Mouse (Mus musculus) bone marrow macrophage, adult 2 months (primary cell): ENCODE data around the gene Enkur.

ENCODE experiments used
- CTCF ChIP-seq: IDR thresholded peaks from 2 replicates; pipeline ENCODE4 v1.5.1; 2012; ENCODE audit warnings: low read depth, mild to moderate bottlenecking, low read length, moderate library complexity
- POLR2A ChIP-seq: IDR thresholded peaks from 2 replicates; pipeline ENCODE4 v1.6.1; 2012; ENCODE audit warnings: mild to moderate bottlenecking, low read depth, low read length, borderline replicate concordance

- no peak for TF ChIP-seq CTCF
- TF ChIP-seq POLR2A = no peak
These were observed 63.0 kb downstream of the Enkur start for GRCm38 (mm10) chr2:21142204-21142580.
